Mouse (Mus musculus) layer of hippocampus, adult 9-10 months (tissue): ENCODE measurements around the gene Tmem199.

Experiments used
- DNase-seq: peaks from one replicate; pipeline ENCODE4 v3.0.0; 2022; ENCODE audit warnings: low spot score

The Tmem199 gene

DNA sequence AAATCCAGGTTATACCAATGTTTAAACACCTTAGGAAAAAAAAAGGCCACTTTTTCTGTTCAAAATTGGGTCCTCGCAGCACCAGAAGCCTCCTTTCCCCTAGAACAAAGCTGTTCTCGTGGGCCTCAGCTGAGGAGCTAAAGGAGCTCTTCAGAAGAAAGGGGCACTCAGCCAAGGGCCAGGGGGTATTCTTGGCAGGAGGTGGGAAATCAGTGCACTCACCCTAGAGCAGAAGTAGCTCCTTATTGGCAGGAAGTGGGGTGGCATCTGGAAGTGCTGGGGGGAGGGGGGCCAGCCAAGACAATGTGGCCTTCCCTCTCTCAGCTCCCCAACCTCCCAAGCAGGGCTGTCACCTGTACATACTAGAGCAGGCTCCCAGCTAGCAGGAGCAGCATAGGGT, 12.9 kb upstream of the Tmem199 start:
- no peak for DNase-seq

DNA sequence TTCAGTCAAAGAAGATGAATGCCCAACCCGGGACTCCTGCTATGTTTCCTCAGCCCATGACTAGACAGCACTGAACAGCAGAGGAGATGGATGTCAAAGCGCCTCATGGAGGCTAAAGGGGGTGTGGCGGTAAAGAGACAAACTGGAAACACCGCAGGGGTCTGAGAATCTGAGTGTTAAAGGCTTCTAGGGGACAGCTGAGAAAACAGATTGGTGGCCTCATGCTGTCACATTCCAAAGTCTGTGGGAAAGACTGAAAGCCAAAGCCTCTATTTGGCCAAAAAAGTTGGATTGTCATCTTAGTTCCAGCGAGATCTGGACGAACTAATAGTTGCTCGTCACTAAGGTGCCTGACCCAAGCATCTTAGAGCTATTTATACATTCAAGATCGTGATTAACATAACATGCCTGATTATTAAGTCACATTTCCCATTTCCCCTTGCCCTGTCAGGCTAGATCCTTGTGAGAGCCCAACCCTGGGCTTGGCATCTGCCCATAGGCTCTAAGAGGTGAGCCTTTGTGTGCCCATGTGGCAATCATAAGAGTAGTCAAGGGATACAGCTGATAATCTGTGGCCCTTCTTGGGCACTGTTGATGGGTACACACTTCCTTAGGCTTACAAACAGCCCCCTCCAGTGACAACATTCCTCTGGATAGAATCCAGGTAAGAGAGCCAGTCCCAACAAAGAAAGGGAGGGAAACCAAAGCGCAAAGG, 11.4 kb upstream of the Tmem199 start:
- DNase-seq = no peak

DNA sequence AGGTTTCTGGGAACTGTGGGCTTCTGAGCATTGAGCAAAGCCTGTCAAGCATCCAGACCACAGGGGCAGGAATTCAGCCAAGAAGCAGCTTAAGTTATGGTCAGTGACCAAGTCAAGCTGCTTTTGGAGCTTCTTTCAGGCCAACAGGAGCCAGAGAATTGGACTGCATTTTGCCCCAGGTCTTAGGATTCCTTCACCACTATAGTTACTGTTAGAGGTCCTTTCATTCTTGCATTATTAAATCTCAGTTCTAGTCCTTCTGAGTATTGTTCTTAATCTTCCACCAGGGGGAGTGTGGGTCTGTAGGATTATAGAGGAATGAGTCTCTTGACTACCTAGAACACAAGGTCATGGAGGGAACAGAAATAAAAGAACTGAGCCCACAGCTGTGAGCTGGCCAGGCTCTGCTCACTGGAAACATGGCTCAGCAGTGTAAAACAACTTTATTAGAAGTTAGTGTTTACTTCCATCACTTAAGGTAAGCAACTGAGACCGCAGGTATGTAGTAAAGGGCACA, 10.6 kb upstream of the Tmem199 start:
- DNase-seq = no peak

DNA sequence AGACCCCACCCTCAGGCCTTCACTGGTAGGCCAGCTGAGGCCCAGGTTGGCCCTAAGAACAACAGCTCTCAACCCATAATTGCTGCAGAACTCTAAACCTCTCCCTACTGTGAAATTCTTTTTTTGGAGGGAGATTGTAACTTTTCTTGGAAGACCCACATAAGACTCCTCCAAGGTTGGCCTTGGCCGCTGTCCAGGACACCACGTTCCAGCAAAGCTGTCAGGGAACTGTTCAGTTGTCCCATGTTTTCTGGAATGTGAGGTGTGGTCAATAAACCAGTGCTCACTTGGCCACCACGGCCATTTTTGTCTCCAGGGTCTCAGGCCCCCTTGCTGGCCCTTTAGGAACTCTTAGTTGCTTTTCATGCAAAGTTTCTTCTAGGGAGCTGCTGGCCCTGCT, 9.9 kb upstream of the Tmem199 start:
- no peak for DNase-seq

DNA sequence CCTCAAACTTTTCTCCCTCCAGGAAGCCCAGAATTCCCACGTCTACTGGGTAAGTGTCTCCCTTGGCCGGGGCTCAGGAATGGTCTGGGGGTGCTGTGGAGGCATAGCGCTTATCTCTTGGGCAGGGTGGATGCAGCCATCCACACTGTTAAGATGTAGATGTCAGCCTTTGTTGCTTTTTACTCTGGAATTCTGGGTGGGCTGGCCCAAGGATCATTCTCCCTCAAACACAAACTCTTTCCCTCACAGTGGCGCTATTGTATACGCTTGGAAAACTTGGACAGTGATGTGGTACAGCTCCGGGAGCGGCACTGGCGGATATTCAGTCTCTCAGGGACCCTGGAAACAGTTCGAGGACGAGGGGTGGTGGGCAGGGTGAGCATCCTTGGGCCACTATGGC, 7.0 kb upstream of the Tmem199 start:
- DNase-seq = no peak

DNA sequence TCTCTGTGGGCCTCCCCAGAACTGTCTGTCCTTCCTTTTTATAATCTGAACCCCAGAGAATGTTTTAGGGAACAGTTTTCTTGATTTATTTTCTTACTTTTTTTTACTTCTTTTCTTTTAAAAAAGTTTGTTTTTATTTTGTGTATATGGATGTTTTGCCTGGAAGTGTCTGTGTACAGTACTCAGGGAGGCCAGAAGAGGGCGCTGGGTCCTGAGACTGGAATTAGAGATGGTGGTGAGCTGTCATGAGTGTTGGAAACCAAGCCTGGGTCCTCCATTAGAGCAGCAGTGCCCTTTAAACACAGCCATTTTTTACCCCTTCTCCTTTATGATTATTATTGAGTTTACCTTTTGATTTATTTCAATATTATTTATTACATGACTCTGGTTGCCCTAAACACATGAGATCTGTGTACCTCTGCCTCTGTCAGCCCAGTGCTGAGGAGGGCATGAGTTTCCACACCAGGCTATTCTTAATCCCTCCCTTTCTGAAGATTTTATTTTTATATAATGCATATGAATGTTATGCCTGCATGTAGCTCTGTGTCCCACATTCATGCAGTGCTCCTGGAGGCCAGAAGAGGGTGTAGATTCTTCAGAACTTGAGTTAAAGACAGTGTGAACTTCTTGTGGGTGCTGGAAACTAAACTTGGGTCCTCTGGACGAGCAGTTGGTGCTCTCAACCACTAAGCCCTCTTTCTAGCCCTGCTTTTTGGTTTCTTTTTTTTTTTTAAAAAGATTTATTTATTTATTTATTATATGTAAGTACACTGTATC, 3.8 kb upstream of the Tmem199 start:
- no peak for DNase-seq

DNA sequence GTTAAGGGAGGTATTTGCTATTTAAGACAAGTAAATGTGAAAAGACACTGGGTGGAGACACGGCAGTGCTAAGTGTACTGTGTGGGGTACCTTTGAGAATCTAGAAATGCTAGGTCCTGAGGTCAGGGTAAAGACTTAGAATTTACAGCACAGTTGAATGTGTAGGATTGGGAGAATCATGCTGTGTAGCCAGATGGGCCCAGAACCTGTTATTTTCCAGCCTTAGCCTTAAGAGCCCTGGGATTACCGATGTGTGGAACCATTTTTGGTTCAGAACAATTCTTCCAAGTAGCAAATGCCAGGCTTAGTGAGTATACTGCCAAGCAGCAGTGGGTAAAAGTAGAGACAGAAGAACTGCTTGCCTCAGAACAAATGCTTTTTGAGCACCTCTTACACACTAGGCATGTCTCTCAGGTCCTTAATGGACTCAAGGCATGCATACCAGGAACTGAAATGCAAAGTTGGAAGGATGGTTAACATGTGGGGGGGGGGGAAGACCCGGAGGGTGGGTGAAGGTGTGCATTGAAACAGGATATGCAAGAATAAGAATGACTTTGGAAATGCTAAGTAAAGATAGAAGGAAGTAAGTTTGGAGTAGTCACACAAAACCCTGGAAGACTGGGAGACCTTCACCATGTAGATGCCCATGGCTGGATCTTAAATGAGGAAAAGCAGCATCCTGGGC, 1.3 kb upstream of the Tmem199 start:
- no peak for DNase-seq

DNA sequence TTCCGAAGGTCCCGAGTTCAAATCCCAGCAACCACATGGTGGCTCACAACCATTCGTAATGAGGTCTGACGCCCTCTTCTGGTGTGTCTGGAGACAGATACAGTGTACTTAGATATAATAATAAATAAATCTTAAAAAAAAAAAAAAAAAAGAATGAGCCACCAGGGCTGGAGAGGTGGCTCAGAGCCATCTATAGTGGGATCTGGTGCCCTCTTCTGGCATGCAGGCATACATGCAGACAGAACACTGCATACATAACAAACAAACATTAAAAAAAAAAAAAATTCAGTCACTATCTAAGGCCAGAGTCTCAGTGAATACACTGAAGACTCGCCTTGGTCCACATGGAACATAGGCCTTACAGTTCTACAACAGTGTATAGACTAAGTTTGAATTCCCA, 2.8 kb downstream of the Tmem199 start:
- DNase-seq = no peak

DNA sequence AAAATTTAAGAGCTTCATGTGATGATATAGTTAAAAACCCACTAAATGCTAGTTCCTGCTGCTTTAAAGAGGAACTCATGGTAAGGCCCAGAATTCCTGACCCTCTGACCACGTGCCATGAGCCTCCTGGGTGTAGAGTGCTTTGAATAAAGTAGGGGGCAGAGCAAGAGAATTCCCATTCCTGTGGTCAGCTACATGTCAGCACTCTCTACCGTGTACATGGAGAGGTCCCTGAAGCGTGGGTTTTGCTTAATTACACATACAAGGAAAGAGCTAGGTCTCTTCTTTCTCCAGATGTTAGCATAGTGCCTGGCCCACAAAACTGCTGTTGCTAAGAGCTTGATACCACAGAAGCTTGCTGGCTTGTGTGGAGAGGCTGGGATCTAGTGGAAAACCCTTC, 6.5 kb downstream of the Tmem199 start:
- DNase-seq = no peak

DNA sequence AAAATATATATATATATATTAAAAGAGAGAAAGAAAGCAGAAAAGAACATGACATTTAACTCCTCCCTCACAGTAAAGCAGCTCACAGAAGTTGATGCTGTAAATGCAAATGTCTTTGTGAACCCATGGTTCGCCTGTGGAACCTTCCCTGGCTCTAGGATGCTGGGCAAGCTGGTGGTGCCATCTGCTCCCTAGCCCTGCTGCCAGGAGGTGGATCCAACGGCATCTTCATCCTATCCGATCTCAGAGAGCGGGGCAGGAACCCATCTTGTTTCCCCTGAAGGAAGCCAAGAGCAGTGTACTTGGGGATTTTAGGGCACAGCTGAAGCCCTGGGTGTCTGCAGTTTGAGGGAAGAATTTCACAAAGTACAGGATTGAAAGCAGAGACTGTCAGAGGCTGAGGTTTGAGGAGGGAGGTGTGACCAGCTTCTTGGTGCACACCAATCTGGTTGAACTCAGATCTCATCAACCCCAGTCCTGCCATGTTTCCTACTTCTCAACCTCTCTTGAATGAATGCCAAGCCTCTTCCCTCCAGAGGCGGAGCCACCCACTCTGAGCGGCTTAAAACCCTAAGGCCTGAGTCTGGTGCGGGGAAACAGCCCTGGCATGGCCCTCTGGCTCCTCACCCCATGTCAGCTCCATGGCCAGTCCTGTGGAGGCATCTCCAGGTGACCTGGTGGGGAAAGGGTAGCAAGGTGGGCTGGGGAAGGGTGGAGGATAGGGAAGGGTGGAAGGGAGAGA, 8.9 kb downstream of the Tmem199 start, which contains the start of gene Sebox:
Gene Sebox (plus strand): TSS at position 539 of the 742 bp plus-strand sequence.
- DNase-seq = no peak

DNA sequence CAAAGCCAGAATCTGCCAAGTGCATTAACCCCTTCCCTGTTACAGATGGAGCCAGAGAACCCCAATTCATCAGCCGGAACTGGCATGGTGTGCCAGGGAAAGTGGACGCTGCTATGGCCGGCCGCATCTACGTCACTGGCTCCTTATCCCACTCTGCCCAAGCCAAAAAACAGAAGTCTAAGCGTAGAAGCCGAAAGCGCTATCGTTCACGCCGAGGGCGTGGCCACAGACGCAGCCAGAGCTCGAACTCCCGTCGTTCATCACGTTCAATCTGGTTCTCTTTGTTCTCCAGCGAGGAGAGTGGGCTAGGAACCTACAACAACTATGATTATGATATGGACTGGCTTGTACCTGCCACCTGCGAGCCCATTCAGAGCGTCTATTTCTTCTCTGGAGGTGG, 10.4 kb downstream of the Tmem199 start:
- DNase-seq = no peak

DNA sequence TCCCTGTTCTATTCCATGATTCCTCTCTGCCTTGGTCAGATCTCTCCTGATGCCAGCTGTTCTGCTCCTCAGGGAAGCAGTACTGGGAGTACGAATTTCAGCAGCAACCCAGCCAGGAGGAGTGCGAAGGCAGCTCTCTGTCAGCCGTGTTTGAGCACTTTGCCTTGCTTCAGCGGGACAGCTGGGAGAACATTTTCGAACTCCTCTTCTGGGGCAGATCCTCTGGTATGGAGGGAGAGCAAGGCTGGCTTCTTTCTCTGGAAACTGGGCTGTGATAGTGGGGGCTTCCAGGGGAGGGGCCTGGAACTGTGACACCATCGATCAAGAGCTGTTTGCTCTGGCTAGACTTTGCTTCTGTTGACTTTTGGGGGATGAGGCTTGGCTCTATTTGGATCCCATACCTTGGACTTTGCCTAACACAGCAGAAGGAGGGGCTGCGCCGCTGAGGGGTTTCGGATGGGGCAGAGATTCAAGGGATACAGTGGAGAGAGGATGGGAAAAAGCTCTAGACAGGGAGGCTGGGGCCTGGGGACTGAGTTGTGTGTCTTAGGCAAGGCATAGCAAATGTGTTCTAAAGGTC, 11.3 kb downstream of the Tmem199 start:
- DNase-seq = no peak

DNA sequence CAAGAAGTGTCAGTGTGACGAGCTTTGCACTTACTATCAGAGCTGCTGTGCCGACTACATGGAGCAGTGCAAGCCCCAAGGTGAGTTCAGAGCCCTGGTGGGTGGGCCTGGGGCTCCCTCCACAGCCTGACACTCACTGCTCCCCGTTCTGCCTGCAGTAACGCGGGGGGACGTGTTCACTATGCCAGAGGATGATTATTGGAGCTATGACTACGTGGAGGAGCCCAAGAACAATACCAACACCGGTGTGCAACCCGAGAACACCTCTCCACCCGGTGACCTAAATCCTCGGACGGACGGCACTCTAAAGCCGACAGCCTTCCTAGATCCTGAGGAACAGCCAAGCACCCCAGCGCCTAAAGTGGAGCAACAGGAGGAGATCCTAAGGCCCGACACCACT, 12.4 kb downstream of the Tmem199 start:
- DNase-seq = no peak

DNA sequence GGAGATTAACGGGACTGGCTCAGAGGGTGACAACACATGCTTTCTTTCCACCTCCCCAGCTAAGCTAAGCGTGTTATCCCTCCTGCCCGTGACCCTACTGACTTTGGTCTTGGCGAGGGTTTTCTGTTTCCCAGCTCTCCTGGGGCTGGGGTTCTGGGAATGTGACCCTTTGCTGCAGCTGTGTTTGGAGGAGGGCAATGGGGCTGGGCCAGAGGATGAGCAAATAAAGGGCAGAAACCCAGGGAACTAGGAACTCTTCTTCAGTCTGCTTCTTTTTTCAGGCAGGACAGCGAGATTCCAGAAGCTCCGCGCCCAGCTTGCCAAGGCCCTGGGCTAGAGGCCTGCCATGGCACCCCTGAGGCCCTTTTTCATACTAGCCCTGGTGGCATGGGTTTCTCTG, 13.0 kb downstream of the Tmem199 start, which contains the start of gene Vtn:
Gene Vtn (plus strand): TSS at position 88 of the 400 bp plus-strand sequence.
- no peak for DNase-seq

DNA sequence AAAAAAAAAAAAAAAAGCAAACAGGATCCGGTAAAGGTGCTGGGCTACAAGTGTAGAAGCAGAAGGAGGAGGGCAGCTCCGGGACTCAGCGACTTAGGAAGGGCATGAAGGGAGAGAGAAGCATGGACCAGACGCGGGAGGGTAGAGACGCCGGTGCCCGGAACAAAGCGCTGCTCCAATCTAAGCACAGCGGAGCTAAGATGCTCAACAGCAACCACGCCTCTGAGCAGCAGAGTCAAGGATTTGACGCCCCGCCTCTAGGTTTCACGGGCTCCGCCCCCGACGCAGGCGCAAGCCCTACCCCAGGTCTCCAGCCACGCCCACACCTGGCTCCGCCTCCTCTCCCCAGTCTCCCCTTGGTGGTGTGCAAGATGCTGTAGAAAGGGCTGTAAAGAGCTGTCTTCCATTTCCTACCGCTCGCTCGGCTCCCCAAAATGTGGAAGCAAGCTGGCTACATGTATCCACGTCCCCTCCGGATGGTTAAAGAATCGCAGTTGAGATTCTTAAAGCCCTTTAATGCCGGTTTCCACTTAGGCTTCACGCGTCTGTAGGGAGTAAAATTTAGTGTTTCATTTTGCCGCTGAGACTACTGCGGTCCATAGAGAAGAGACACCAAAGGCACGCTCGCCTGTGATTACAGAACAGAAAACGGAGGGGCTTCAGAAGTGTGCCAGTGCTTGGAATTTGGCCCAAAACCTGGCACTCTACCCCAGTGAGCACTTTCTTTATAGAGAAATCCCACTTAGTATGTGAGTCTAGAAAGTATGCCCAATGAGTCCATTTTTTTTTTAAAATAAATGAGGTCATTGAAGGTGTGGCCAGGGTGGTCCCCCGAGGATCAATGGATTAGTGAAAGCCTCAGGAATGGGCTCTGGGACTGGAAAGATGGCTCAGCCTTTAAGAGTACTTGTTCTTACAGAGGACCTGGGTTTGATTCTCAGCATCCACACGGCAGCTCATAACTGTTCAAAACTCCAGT, 14.1 kb downstream of the Tmem199 start, which contains the start of gene Sarm1:
Gene Sarm1 (minus strand): TSS at position 211 of the 979 bp plus-strand sequence.
- peak; percentile 83 for DNase-seq

DNA sequence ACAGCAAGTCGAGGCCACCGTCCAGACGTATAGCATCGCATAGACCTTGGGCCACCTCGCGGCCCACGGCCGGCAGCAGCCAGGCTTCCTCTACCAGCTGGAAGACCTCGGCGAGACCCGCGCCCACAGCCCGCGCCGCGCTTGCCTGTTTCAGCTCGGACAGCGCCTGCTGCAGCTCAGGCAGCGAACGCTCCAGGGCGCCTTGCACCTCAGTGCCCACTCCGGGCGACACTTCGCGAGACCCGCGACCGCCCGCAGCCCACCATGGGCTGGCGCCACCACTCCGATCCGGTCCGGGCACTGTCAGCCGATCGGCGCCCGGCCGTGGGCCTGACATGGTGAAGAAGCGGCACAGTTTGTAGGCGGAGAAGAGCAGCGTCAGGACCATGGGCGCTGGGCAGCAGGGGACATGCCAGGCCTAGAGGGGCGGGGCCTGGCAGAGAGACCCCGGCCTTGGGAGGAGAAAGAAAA, 14.9 kb downstream of the Tmem199 start:
- DNase-seq = no peak

DNA sequence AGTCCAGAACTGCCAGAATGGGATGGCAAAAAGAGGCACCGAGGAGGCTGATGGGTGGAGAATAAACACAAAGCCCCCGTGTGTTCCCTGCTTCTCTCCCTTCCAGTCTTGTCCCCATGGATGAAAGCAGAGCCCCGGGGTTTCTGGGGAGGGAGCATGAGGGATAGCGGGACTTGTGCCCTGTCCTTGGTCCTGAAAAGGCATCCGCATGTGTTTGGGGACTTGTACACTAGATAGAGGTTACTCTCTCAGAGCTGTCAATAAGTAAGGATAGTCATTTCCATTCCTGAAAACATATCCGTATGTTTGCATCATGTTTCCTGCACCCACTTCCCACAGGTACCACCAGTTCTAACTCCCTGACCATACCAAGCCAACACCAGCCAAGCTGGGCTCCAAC, 16.1 kb downstream of the Tmem199 start:
- no peak for DNase-seq

DNA sequence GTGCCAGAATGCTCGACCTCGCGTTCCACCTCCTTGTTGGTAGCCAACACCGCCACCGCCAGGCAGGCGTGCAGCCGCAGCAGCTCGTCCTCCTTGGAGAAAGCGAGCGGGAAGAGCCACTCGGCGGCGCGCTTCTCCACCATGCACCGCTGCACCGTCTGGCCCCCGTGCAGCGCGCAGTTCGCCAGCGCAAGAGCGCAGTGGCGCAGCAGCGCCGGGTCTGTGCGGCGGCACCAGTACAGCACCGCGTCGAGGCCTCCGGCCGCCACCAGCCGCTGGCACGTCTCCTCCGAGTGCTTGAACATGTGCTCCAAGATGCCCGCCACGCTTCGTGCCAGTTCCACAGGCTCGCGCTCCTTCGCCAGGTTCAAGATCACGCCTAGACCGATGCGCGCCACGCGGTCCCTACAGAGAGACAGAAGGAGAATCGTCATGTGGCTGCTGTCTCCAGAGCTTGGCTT, 21.2 kb downstream of the Tmem199 start:
- no peak for DNase-seq

DNA sequence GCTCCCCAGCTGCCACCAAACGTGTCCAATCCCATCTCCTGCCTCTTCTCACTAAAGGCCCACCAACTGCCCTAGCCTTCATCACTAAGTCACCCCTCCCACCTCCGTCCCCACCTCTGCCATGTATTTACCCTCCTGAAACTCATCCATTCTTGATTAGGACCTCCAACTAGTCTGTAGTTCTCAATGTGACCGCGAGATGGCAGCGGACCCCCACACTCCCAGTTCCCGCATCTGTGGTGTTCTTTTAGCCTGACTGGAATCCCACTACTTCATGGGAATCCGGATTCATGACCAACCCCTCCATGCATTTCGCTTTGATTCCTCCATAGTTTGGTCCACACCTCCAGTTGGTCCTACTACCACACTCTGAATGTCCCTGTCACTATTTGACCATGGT, 23.8 kb downstream of the Tmem199 start:
- DNase-seq = peak; percentile 74

DNA sequence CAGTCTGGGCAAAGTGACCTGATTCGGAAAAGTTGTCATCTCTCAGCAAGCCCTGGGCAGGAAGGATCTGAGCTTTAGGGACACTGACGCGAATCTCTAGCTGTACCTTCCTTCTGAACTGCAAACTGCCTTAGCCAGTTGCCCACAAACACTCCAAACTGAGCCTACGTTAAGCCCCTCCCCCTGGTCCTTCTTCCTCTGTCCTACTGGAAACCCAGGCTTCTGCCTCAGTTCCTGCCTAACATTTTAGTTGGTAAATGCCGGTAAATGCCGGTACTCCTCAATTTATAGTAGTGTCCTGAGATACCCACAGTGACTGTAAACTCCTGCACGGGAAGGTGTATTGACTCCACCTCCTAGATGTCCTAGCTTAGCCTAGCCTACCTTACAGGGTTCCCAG, 28.3 kb downstream of the Tmem199 start:
- DNase-seq = no peak
